Mouse (Mus musculus) stomach, postnatal 0 days (tissue): ENCODE results near the gene Fgf10.

ENCODE experiments used
- CTCF ChIP-seq: IDR thresholded peaks from 2 replicates; pipeline ENCODE4 v1.5.1; 2016; ENCODE audit warnings: antibody characterized with exemption, low read depth, mild to moderate bottlenecking, moderate library complexity
- EP300 ChIP-seq: optimal IDR thresholded peaks from 2 replicates; pipeline ENCODE3; 2016; ENCODE audit warnings: antibody characterized with exemption

DNA sequence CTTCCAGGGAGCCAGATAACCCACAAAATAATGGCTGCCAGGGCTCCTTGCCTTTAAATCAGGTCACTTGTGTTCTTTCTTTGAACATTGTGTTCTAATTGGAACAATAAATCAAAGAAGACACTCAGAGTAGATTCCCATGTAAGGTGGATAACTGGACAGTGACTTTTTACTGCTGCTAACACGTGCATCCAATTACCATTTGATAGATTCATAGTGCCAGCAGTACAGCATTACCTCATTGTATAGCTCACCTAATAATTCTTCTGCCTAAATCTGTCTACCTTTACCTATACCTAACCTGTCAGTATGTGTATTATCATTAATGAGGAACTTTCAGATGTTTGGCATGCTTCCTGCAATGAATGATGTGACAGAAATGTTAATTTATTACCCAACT lies 52.1 kb downstream of the Fgf10 start:
- TF ChIP-seq CTCF: no peak
- no peak for TF ChIP-seq EP300
